Mouse (Mus musculus): ENCODE measurements around the gene Rpl32. TPM values are rescaled to one million over a fixed set of nuclear protein-coding genes. Genes with fewer than 3 reads are reported as not detected.
A peak's percentile ranks its signal among the peaks of the same experiment; 100 is the strongest.

Rpl32 gene
- polyA plus RNA-seq, 2 experiments = 1,510 to 1,878 TPM

- Histone ChIP-seq H3K27ac (no peak overlapping the region), H3K4me1 (replicated peaks; ENCODE audit: control insufficient read depth in 2 of 2, insufficient read depth in 2 of 2, low read length in 1 of 2) (peaks cover 30 to 35% of the 10 kb centered on the region in 2 experiments)
- WGBS (ENCODE audit: insufficient replicate concordance) = 35% methylated on average over 4 of the region's 4 CpGs
These were observed 47.6 kb downstream of the Rpl32 start for GRCm38 (mm10) chr6:115760982-115761381.

GRCm38 (mm10) chr6:115760137-115760536, 48.4 kb downstream of the Rpl32 start:
- H3K27me3 ChIP-seq (ENCODE audit: control insufficient read depth, insufficient read depth, low read length) = no peaks in the 10 kb centered on the region
- H3K4me3 ChIP-seq (ENCODE audit: insufficient read depth in 1 of 2, low read depth in 2 of 2, low read length in 2 of 2) = no peak overlapping the region
- peaks cover 37 to 42% of the 10 kb centered on the region in 2 experiments for H3K4me1 ChIP-seq (replicated peaks; ENCODE audit: control insufficient read depth in 2 of 2, insufficient read depth in 2 of 2, low read length in 1 of 2)
- WGBS (ENCODE audit: insufficient replicate concordance) = 77% methylated on average over 4 of the region's 4 CpGs
- DNase-seq (ENCODE audit: low read depth in 3 of 3, low spot score in 3 of 3) (no peak), ATAC-seq (ENCODE audit: insufficient read depth) (no peak)
- H3K36me3 ChIP-seq (replicated peaks; ENCODE audit: control insufficient read depth, insufficient read depth, low read depth) = no peaks in the 10 kb centered on the region
- H3K9ac ChIP-seq (replicated peaks) = no peak overlapping the region
- H3K9me3 ChIP-seq (ENCODE audit: control insufficient read depth, low read length) = no peaks in the 10 kb centered on the region
- TF ChIP-seq EP300 (IDR thresholded peaks at IDR 0.05; ENCODE audit: low read depth) = peak; percentile 29; the same call in 1 of the 2 replicates
- no peak for TF ChIP-seq CTCF (IDR thresholded peaks at IDR 0.05; ENCODE audit: low read depth)
- H3K4me2 ChIP-seq (ENCODE audit: low read depth) = no peak overlapping the region
- H3K27ac ChIP-seq = peak overlapping the region; percentile 83

More at GRCm38 (mm10) chr6:115760982-115761381, 47.6 kb downstream of the Rpl32 start:
- no peak overlapping the region for H3K4me3 ChIP-seq (ENCODE audit: insufficient read depth in 1 of 2, low read depth in 2 of 2, low read length in 2 of 2)
- DNase-seq (ENCODE audit: low read depth in 3 of 3, low spot score in 3 of 3) (no peak), ATAC-seq (ENCODE audit: insufficient read depth) (no peak)
- H3K9me3 ChIP-seq (ENCODE audit: control insufficient read depth, low read length) = no peaks in the 10 kb centered on the region
- H3K4me2 ChIP-seq (ENCODE audit: low read depth) = no peak overlapping the region
- H3K9ac ChIP-seq (replicated peaks) = no peak overlapping the region
- TF ChIP-seq CTCF (IDR thresholded peaks at IDR 0.05; ENCODE audit: low read depth) (no peak), EP300 (IDR thresholded peaks at IDR 0.05; ENCODE audit: low read depth) (no peak)
- no peaks in the 10 kb centered on the region for H3K27me3 ChIP-seq (ENCODE audit: control insufficient read depth, insufficient read depth, low read length)
- H3K36me3 ChIP-seq (replicated peaks; ENCODE audit: control insufficient read depth, insufficient read depth, low read depth) = no peaks in the 10 kb centered on the region

GRCm38 (mm10) chr6:115759461-115759860, 49.1 kb downstream of the Rpl32 start:
- no peaks in the 10 kb centered on the region for H3K9me3 ChIP-seq (ENCODE audit: control insufficient read depth, low read length)
- peaks cover 40 to 48% of the 10 kb centered on the region in 2 experiments for H3K4me1 ChIP-seq (replicated peaks; ENCODE audit: control insufficient read depth in 2 of 2, insufficient read depth in 2 of 2, low read length in 1 of 2)
- WGBS (ENCODE audit: insufficient replicate concordance) = 27% methylated on average over 5 of the region's 5 CpGs
- ATAC-seq (ENCODE audit: insufficient read depth) (peak; percentile 22), DNase-seq (ENCODE audit: low read depth in 3 of 3, low spot score in 3 of 3) (no peak)
- no peak for TF ChIP-seq EP300 (IDR thresholded peaks at IDR 0.05; ENCODE audit: low read depth)
- no peak for TF ChIP-seq CTCF (IDR thresholded peaks at IDR 0.05; ENCODE audit: low read depth)
- peak overlapping the region; percentile 71 for H3K4me2 ChIP-seq (ENCODE audit: low read depth)
- H3K27ac ChIP-seq = peak overlapping the region; percentile 83
- H3K27me3 ChIP-seq (ENCODE audit: control insufficient read depth, insufficient read depth, low read length) = no peaks in the 10 kb centered on the region
- H3K4me3 ChIP-seq (ENCODE audit: insufficient read depth in 1 of 2, low read depth in 2 of 2, low read length in 2 of 2) = peak overlapping the region; percentile 54 to 63
- H3K9ac ChIP-seq (replicated peaks) = peak overlapping the region; percentile 75
- no peaks in the 10 kb centered on the region for H3K36me3 ChIP-seq (replicated peaks; ENCODE audit: control insufficient read depth, insufficient read depth, low read depth)

GRCm38 (mm10) chr6:115758981-115759435, 49.5 kb downstream of the Rpl32 start:
- Histone ChIP-seq H3K4me3 (ENCODE audit: insufficient read depth in 1 of 2, low read depth in 2 of 2, low read length in 2 of 2) (peak overlapping the region; percentile 54 to 63), H3K9ac (replicated peaks) (peak overlapping the region; percentile 75), H3K27me3 (ENCODE audit: control insufficient read depth, insufficient read depth, low read length) (no peaks in the 10 kb centered on the region), H3K36me3 (replicated peaks; ENCODE audit: control insufficient read depth, insufficient read depth, low read depth) (no peaks in the 10 kb centered on the region), H3K4me2 (ENCODE audit: low read depth) (peak overlapping the region; percentile 71), H3K4me1 (replicated peaks; ENCODE audit: control insufficient read depth in 2 of 2, insufficient read depth in 2 of 2, low read length in 1 of 2) (peaks cover 40 to 48% of the 10 kb centered on the region in 2 experiments), H3K9me3 (ENCODE audit: control insufficient read depth, low read length) (no peaks in the 10 kb centered on the region), H3K27ac (peak overlapping the region; percentile 83)
- WGBS (ENCODE audit: insufficient replicate concordance) = 6% methylated on average over 9 of the region's 9 CpGs
- DNase-seq (ENCODE audit: low read depth in 3 of 3, low spot score in 3 of 3) (peak; percentile 45 to 63 (median 54)), ATAC-seq (ENCODE audit: insufficient read depth) (peak; percentile 87)
- TF ChIP-seq CTCF (IDR thresholded peaks at IDR 0.05; ENCODE audit: low read depth) = no peak
- no peak for TF ChIP-seq EP300 (IDR thresholded peaks at IDR 0.05; ENCODE audit: low read depth)

GRCm38 (mm10) chr6:115755536-115755935, 53.0 kb downstream of the Rpl32 start:
- ATAC-seq (ENCODE audit: insufficient read depth) (peak; percentile 74), DNase-seq (ENCODE audit: low read depth in 3 of 3, low spot score in 3 of 3) (peak; percentile 45 to 56 (median 50))
- Histone ChIP-seq H3K4me2 (ENCODE audit: low read depth) (peak overlapping the region; percentile 53), H3K27ac (peak overlapping the region; percentile 21; the same call in 1 of the 2 replicates), H3K27me3 (ENCODE audit: control insufficient read depth, insufficient read depth, low read length) (no peaks in the 10 kb centered on the region), H3K9ac (replicated peaks) (peak overlapping the region; percentile 52), H3K36me3 (replicated peaks; ENCODE audit: control insufficient read depth, insufficient read depth, low read depth) (no peaks in the 10 kb centered on the region), H3K4me3 (ENCODE audit: insufficient read depth in 1 of 2, low read depth in 2 of 2, low read length in 2 of 2) (no peak overlapping the region), H3K9me3 (ENCODE audit: control insufficient read depth, low read length) (no peaks in the 10 kb centered on the region), H3K4me1 (replicated peaks; ENCODE audit: control insufficient read depth in 2 of 2, insufficient read depth in 2 of 2, low read length in 1 of 2) (peaks cover 30 to 35% of the 10 kb centered on the region in 2 experiments)
- WGBS (ENCODE audit: insufficient replicate concordance) = 19% methylated on average over 7 of the region's 7 CpGs
- TF ChIP-seq CTCF (IDR thresholded peaks at IDR 0.05; ENCODE audit: low read depth) (no peak), EP300 (IDR thresholded peaks at IDR 0.05; ENCODE audit: low read depth) (peak; percentile 71)

Small RNA genes within 50 kb of the gene (microRNA-seq; reads per million reads assigned to microRNA genes)
- not detected for gene Mir7660

Other genes with a start within 250 kb of the Rpl32 start
- 5.3 and 6.0 TPM in 2 replicates for gene Mkrn2os, start 216.2 kb downstream of the Rpl32 start, polyA plus RNA-seq (2012; rRNA removed)
- 7.1 and 8.0 TPM in 2 replicates for gene Mkrn2os, start 216.2 kb downstream of the Rpl32 start, polyA plus RNA-seq (2014; fragmentation: Nextera tagmentation; extraction: Ambion mirVana)
- 6.2 and 8.9 TPM in 2 replicates for gene Mkrn2, start 206.8 kb downstream of the Rpl32 start, polyA plus RNA-seq (2012; rRNA removed)
- gene Mkrn2, start 206.8 kb downstream of the Rpl32 start, polyA plus RNA-seq (2014; fragmentation: Nextera tagmentation; extraction: Ambion mirVana) = 9.4 and 10.1 TPM in 2 replicates
- 36.5 and 41.5 TPM in 2 replicates for gene Raf1, start 132.1 kb downstream of the Rpl32 start, polyA plus RNA-seq (2012; rRNA removed)
- gene Raf1, start 132.1 kb downstream of the Rpl32 start, polyA plus RNA-seq (2014; fragmentation: Nextera tagmentation; extraction: Ambion mirVana) = 37.9 and 38.9 TPM in 2 replicates
- 19.4 and 20.1 TPM in 2 replicates for gene Tmem40, start 46.3 kb downstream of the Rpl32 start, polyA plus RNA-seq (2012; rRNA removed)
- 19.8 and 21.5 TPM in 2 replicates for gene Tmem40, start 46.3 kb downstream of the Rpl32 start, polyA plus RNA-seq (2014; fragmentation: Nextera tagmentation; extraction: Ambion mirVana)
- 2.4 and 2.8 TPM in 2 replicates for gene Cand2, start 34.2 kb downstream of the Rpl32 start, polyA plus RNA-seq (2012; rRNA removed)
- gene Cand2, start 34.2 kb downstream of the Rpl32 start, polyA plus RNA-seq (2014; fragmentation: Nextera tagmentation; extraction: Ambion mirVana) = 1.7 and 2.5 TPM in 2 replicates
- gene Efcab12, start 29.7 kb upstream of the Rpl32 start, polyA plus RNA-seq (2012; rRNA removed) = 0.09 and 0.11 TPM in 2 replicates
- 0.06 TPM in 1 of 2 replicates, not detected in the other for gene Efcab12, start 29.7 kb upstream of the Rpl32 start, polyA plus RNA-seq (2014; fragmentation: Nextera tagmentation; extraction: Ambion mirVana)
- 3.8 and 6.4 TPM in 2 replicates for gene Mbd4, start 44.6 kb upstream of the Rpl32 start, polyA plus RNA-seq (2012; rRNA removed)
- 5.8 and 9.3 TPM in 2 replicates for gene Mbd4, start 44.6 kb upstream of the Rpl32 start, polyA plus RNA-seq (2014; fragmentation: Nextera tagmentation; extraction: Ambion mirVana)
- gene Ift122, start 44.7 kb upstream of the Rpl32 start, polyA plus RNA-seq (2012; rRNA removed) = 1.6 and 1.7 TPM in 2 replicates
- gene Ift122, start 44.7 kb upstream of the Rpl32 start, polyA plus RNA-seq (2014; fragmentation: Nextera tagmentation; extraction: Ambion mirVana) = 1.9 TPM in 2 replicates
- gene Rho, start 123.0 kb upstream of the Rpl32 start, polyA plus RNA-seq (2012; rRNA removed) = 0.03 TPM in 2 replicates
- gene Rho, start 123.0 kb upstream of the Rpl32 start, polyA plus RNA-seq (2014; fragmentation: Nextera tagmentation; extraction: Ambion mirVana) = not detected in 2 replicates
- gene H1foo, start 136.2 kb upstream of the Rpl32 start, polyA plus RNA-seq (2012; rRNA removed) = not detected in 2 replicates
- gene H1foo, start 136.2 kb upstream of the Rpl32 start, polyA plus RNA-seq (2014; fragmentation: Nextera tagmentation; extraction: Ambion mirVana) = not detected in 2 replicates
- 7.5 and 13.0 TPM in 2 replicates for gene Plxnd1, start 186.3 kb upstream of the Rpl32 start, polyA plus RNA-seq (2012; rRNA removed)
- 6.4 and 7.6 TPM in 2 replicates for gene Plxnd1, start 186.3 kb upstream of the Rpl32 start, polyA plus RNA-seq (2014; fragmentation: Nextera tagmentation; extraction: Ambion mirVana)

Measured in liver, embryonic 14.5 days (tissue).